Mouse (Mus musculus) cortical plate, adult 2 months (tissue): ENCODE measurements around the gene Pip4k2c.
"Not testable (repeated sequence)": the region's sequence is repeated elsewhere in the genome, so short reads cannot be mapped to it uniquely, and the experiment has no call there.

Experiments
- CTCF ChIP-seq: fragments of 200-500 bp; IDR thresholded peaks from 2 replicates; pipeline ENCODE4 v1.5.1; 2011; ENCODE audit warnings: mild to moderate bottlenecking, control low read depth, low read length; ENCODE audit not compliant: insufficient read depth; ENCODE audit errors: extremely low read depth
- POLR2A ChIP-seq: fragments of 200-500 bp; IDR thresholded peaks from 2 replicates; pipeline ENCODE4 v1.6.1; 2011; ENCODE audit warnings: mild to moderate bottlenecking, low read length, control low read depth; ENCODE audit not compliant: insufficient read depth; ENCODE audit errors: extremely low read depth

DNA sequence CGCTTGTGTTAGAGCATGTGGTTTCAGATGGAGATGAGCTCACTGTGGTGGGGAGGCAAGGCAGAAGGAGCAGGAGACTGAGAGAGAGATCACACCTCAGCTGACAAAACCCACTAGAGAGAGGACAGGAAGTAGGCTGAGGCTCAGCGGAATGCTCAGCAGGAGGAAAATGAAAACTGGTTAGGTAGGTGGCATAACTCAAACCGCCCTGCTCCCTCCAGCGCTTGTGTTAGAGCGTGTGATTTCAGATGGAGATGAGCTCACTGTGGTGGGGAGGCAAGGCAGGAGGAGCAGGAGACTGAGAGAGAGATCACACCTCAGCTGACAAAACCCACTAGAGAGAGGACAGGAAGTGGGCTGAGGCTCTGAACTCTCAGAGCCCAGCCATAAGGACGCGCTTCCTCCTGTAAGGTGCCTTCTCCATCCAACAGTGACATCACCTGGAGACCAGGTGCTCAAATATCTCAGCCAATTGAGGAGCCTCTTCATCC is 48.6 kb downstream of the Pip4k2c start:
- TF ChIP-seq CTCF = not testable (repeated sequence)
- 0 out of 2 replicates have a peak, but pooled peaks have one; percentile 58 for TF ChIP-seq POLR2A
